Mouse (Mus musculus) liver, embryonic 14 days (tissue): ENCODE results near the gene Ly6c1. TPM values are rescaled to one million over a fixed set of nuclear protein-coding genes. Genes with fewer than 3 reads are reported as not detected.

Experiments
- polyA plus RNA-seq: library from polyadenylated mRNA; depleted of rRNA; stranded (reverse); fragments of >200 nt; gene quantifications from 2 replicates; pipeline ENCODE4 v1.2.3, GENCODE M21; 2012; rRNA removed

Gene Ly6c1
- polyA plus RNA-seq: 0.20 and 0.24 TPM in 2 replicates

DNA sequence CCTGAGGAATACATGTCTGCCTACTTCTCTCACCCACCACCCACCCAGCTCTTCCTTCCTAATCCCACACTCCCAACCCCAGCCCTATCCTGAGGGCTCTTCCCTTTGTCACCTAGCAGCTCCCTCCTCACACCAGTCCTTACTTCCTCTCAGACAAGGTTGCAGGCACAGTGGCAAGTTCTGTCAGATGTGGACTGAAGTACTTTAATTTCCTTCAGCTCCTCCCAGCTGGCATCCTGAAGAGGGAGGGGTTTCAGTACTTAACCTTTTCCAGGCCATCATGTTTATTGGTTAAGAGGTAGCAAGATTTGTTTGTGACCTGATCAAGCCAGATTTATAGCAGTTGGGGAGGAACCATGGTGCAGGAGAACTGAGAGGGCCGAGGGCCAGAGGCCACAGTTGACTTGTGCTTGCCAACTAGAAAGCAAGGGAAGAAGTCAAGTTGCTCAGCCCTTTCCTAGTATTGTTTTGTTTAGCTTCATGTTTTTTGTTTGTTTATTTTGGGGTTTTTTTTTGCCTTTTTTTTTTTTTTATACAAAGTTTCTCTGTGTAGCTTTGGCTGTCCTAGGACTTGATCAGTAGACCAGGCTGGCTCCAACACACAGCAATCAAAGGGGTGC is at the start of gene Ly6c1:
Gene Ly6c1 (minus strand): TSS at position 189 of the 620 bp plus-strand sequence.

Other genes starting within 250 kb of the Ly6c1 start
- 0.48 and 0.76 TPM in 2 replicates for gene Gml2, start 229.8 kb downstream of the Ly6c1 start, polyA plus RNA-seq
- 0.01 TPM in 1 of 2 replicates, not detected in the other for gene 2010109I03Rik, start 151.8 kb downstream of the Ly6c1 start, polyA plus RNA-seq
- 0.02 and 0.05 TPM in 2 replicates for gene Ly6i, start 65.4 kb downstream of the Ly6c1 start, polyA plus RNA-seq
- gene Ly6a, start 50.8 kb downstream of the Ly6c1 start, polyA plus RNA-seq: 2.0 and 2.8 TPM in 2 replicates
- 17.8 and 28.2 TPM in 2 replicates for gene Ly6c2, start 63.1 kb upstream of the Ly6c1 start, polyA plus RNA-seq
- 0.24 and 0.25 TPM in 2 replicates for gene Ly6g, start 106.4 kb upstream of the Ly6c1 start, polyA plus RNA-seq
- 3.1 and 4.4 TPM in 2 replicates for gene BC025446, start 167.5 kb upstream of the Ly6c1 start, polyA plus RNA-seq
- gene Ly6f, start 219.6 kb upstream of the Ly6c1 start, polyA plus RNA-seq: 0.06 TPM in 1 of 2 replicates, not detected in the other